Mouse (Mus musculus): ENCODE measurements around the gene Slc25a33. TPM values are rescaled to one million over a fixed set of nuclear protein-coding genes. Genes with fewer than 3 reads are reported as not detected.
"Not testable (repeated sequence)": the region's sequence is repeated elsewhere in the genome, so short reads cannot be mapped to it uniquely, and the experiment has no call there.

Gene Slc25a33
- polyA plus RNA-seq, 1 experiment, result not detected

- TF ChIP-seq POLR2A (IDR thresholded peaks at IDR 0.05; ENCODE audit: insufficient read depth, low read depth, low read length), result no peak
- no peak for TF ChIP-seq CTCF (IDR thresholded peaks at IDR 0.05; ENCODE audit: insufficient read depth, low read depth, low read length)
- 67% methylated on average over 3 of the region's 3 CpGs for WGBS
- H3K4me3 ChIP-seq (ENCODE audit: insufficient read depth, low read depth, low read length), result no peak overlapping the region
- peaks cover 8% of the 10 kb centered on the region for H3K4me1 ChIP-seq (ENCODE audit: control insufficient read depth, insufficient read depth, low read length)
- no peak overlapping the region for H3K27ac ChIP-seq (ENCODE audit: insufficient read depth, low read depth, low read length)
These were observed 21.2 kb downstream of the Slc25a33 start for GRCm38 (mm10) chr4:149752836-149753235.

- Histone ChIP-seq H3K4me3 (ENCODE audit: insufficient read depth, low read depth, low read length) (no peak overlapping the region), H3K27ac (ENCODE audit: insufficient read depth, low read depth, low read length) (no peak overlapping the region), H3K4me1 (ENCODE audit: control insufficient read depth, insufficient read depth, low read length) (peaks cover 8% of the 10 kb centered on the region)
- 32% methylated on average over 17 of the region's 17 CpGs for WGBS
- peak; percentile 74 for TF ChIP-seq CTCF (IDR thresholded peaks at IDR 0.05; ENCODE audit: insufficient read depth, low read depth, low read length)
- TF ChIP-seq POLR2A (IDR thresholded peaks at IDR 0.05; ENCODE audit: insufficient read depth, low read depth, low read length), result no peak
These were observed 21.8 kb downstream of the Slc25a33 start for GRCm38 (mm10) chr4:149752124-149752799.

DNA sequence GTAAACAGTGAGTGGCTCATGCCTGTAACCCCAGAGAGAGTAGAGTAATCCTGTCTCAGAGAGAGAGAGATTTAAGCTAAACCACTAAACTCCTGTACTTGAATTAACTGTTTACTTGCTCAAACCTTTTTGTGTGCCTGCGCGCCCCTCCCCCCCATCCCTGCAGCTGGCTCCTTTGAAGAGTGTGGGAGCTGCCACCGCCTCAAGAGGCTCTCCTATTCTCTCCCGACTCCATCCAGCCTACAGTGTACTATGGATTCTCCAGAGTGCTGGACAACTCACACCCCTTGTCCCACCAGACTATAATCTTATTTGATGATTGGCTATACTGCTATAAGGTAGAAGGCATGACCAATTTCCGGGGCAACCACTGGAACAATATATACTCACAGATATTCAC, 23.4 kb downstream of the Slc25a33 start:
- WGBS, result 55% methylated on average over 5 of the region's 5 CpGs
- Histone ChIP-seq H3K27ac (ENCODE audit: insufficient read depth, low read depth, low read length) (no peak overlapping the region), H3K4me3 (ENCODE audit: insufficient read depth, low read depth, low read length) (no peak overlapping the region), H3K4me1 (ENCODE audit: control insufficient read depth, insufficient read depth, low read length) (peaks cover 8% of the 10 kb centered on the region)
- TF ChIP-seq POLR2A (IDR thresholded peaks at IDR 0.05; ENCODE audit: insufficient read depth, low read depth, low read length) (no peak), CTCF (IDR thresholded peaks at IDR 0.05; ENCODE audit: insufficient read depth, low read depth, low read length) (no peak)

DNA sequence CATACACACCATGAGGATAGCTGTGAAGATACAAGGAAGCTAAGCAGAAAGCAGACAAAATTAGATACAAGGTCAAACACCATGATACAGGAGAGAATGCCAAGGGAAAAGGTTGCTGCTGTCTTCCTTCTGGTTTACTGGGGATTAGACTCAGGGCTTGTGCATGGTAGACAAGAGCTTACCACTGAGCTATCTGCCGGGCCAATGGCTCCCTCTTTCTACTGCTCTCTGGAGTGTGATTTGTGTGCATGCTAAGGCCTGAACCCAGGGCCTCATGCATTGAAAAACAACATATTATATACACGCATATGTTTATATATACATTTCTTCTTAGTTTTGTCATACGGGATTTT, 24.4 kb downstream of the Slc25a33 start:
- not testable (repeated sequence) for H3K4me3 ChIP-seq (ENCODE audit: insufficient read depth, low read depth, low read length); H3K27ac ChIP-seq (ENCODE audit: insufficient read depth, low read depth, low read length); H3K4me1 ChIP-seq (ENCODE audit: control insufficient read depth, insufficient read depth, low read length)
- 95% methylated on average over 3 of the region's 3 CpGs for WGBS

DNA sequence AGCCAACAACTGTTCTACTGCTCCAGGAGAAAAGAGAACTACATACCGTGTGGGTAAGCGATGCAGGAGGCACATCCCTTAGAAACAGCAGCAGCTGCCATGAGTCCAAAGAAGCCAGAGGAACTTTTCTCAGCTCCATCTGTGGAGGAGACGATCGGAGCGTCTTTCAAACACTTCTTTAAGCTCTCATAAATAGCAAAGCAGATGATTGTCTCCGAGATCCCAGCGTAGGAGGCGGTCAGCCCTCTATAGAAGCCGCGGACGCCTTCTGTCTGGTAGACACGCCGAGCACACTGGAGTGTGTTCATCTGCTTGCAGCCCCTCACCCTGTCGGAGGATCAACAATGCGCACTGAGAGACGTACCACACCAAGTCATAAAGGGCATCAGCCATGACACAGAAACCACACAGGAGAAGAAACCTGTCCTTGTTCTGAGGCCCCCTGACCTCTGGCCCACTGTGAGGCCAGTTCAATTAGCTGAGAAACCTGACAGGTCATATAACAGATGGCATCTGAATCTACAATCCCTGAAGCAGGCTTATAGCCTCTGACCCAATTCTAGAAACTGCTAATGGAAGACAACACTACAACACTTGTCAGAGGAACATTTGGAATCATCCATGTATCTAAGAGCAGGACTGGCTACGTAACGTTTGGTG, 24.9 kb downstream of the Slc25a33 start:
- WGBS, result 94% methylated on average over 18 of the region's 18 CpGs
- TF ChIP-seq CTCF (IDR thresholded peaks at IDR 0.05; ENCODE audit: insufficient read depth, low read depth, low read length), result no peak
- no peak for TF ChIP-seq POLR2A (IDR thresholded peaks at IDR 0.05; ENCODE audit: insufficient read depth, low read depth, low read length)
- no peak overlapping the region for H3K27ac ChIP-seq (ENCODE audit: insufficient read depth, low read depth, low read length)
- peaks cover 8% of the 10 kb centered on the region for H3K4me1 ChIP-seq (ENCODE audit: control insufficient read depth, insufficient read depth, low read length)
- no peak overlapping the region for H3K4me3 ChIP-seq (ENCODE audit: insufficient read depth, low read depth, low read length)

DNA sequence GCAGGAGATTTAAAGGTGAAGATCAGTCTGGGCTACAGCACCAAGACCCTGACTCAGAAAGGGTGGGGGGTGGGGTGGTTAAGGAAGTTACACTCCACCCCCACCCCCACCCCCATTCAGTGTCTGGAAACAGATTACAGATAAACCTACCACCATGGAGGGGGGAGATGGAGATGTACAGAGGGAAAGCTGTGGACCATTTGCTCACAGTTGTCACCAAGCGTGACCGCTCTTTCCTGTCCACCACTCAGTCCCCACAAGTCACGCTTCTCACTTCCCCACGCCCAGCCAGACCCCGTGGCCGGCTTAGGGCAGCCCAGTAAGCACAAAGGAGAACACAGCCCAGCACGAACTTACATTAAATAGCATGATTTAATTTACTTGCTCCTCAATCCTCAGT, 30.0 kb downstream of the Slc25a33 start:
- Histone ChIP-seq H3K4me3 (ENCODE audit: insufficient read depth, low read depth, low read length) (no peak overlapping the region), H3K27ac (ENCODE audit: insufficient read depth, low read depth, low read length) (no peak overlapping the region), H3K4me1 (ENCODE audit: control insufficient read depth, insufficient read depth, low read length) (no peaks in the 10 kb centered on the region)
- TF ChIP-seq CTCF (IDR thresholded peaks at IDR 0.05; ENCODE audit: insufficient read depth, low read depth, low read length) (no peak), POLR2A (IDR thresholded peaks at IDR 0.05; ENCODE audit: insufficient read depth, low read depth, low read length) (no peak)
- 84% methylated on average over 7 of the region's 7 CpGs for WGBS

- 93% methylated on average over 14 of the region's 14 CpGs for WGBS
- no peak overlapping the region for H3K27ac ChIP-seq (ENCODE audit: insufficient read depth, low read depth, low read length)
- H3K4me3 ChIP-seq (ENCODE audit: insufficient read depth, low read depth, low read length), result no peak overlapping the region
- H3K4me1 ChIP-seq (ENCODE audit: control insufficient read depth, insufficient read depth, low read length), result peaks cover under 1% of the 10 kb centered on the region; the same call in 1 of the 2 replicates
- no peak for TF ChIP-seq POLR2A (IDR thresholded peaks at IDR 0.05; ENCODE audit: insufficient read depth, low read depth, low read length)
- no peak for TF ChIP-seq CTCF (IDR thresholded peaks at IDR 0.05; ENCODE audit: insufficient read depth, low read depth, low read length)
These were observed 32.0 kb downstream of the Slc25a33 start for GRCm38 (mm10) chr4:149742011-149742530.

GRCm38 (mm10) chr4:149740301-149740700, 33.8 kb downstream of the Slc25a33 start:
- TF ChIP-seq CTCF (IDR thresholded peaks at IDR 0.05; ENCODE audit: insufficient read depth, low read depth, low read length) (no peak), POLR2A (IDR thresholded peaks at IDR 0.05; ENCODE audit: insufficient read depth, low read depth, low read length) (no peak)
- 96% methylated on average over 7 of the region's 7 CpGs for WGBS
- no peak overlapping the region for H3K4me3 ChIP-seq (ENCODE audit: insufficient read depth, low read depth, low read length)

GRCm38 (mm10) chr4:149739478-149739877, 34.6 kb downstream of the Slc25a33 start:
- H3K4me3 ChIP-seq (ENCODE audit: insufficient read depth, low read depth, low read length), result no peak overlapping the region
- 77% methylated on average over 5 of the region's 5 CpGs for WGBS
- H3K4me1 ChIP-seq (ENCODE audit: control insufficient read depth, insufficient read depth, low read length), result peaks cover 26% of the 10 kb centered on the region
- no peak overlapping the region for H3K27ac ChIP-seq (ENCODE audit: insufficient read depth, low read depth, low read length)
- TF ChIP-seq CTCF (IDR thresholded peaks at IDR 0.05; ENCODE audit: insufficient read depth, low read depth, low read length) (no peak), POLR2A (IDR thresholded peaks at IDR 0.05; ENCODE audit: insufficient read depth, low read depth, low read length) (no peak)

More at GRCm38 (mm10) chr4:149740301-149740700, 33.8 kb downstream of the Slc25a33 start:
- peaks cover 18% of the 10 kb centered on the region for H3K4me1 ChIP-seq (ENCODE audit: control insufficient read depth, insufficient read depth, low read length)
- H3K27ac ChIP-seq (ENCODE audit: insufficient read depth, low read depth, low read length), result no peak overlapping the region
